Mouse (Mus musculus): ENCODE measurements around the gene Prok2. TPM values are rescaled to one million over a fixed set of nuclear protein-coding genes. Genes with fewer than 3 reads are reported as not detected.

Gene Prok2
- polyA plus RNA-seq, 1 experiment from 2014 or later = 0.36 TPM

- DNase-seq (ENCODE audit: low spot score) (peak; percentile 43), ATAC-seq (ENCODE audit: insufficient number of reproducible peaks, low FRiP score, low TSS enrichment, low read depth) (no peak)
- Histone ChIP-seq H3K9me3 (ENCODE audit: control insufficient read depth, low read length) (no peaks in the 10 kb centered on the region), H3K27ac (replicated peaks; ENCODE audit: low read depth, low read length) (no peak overlapping the region), H3K4me2 (ENCODE audit: low read depth, severe bottlenecking) (no peak overlapping the region), H3K4me1 (ENCODE audit: control insufficient read depth, insufficient read depth, low read length) (no peaks in the 10 kb centered on the region), H3K4me3 (ENCODE audit: low read depth, low read length) (no peak overlapping the region), H3K27me3 (ENCODE audit: control insufficient read depth, insufficient read depth, low read length) (no peaks in the 10 kb centered on the region), H3K36me3 (ENCODE audit: control insufficient read depth, insufficient read depth, low read length) (no peaks in the 10 kb centered on the region), H3K9ac (ENCODE audit: low read length) (no peak overlapping the region)
- WGBS = 52% methylated on average over 5 of the region's 5 CpGs
Observed at GRCm38 (mm10) chr6:99684899-99685298, 41.3 kb downstream of the Prok2 start.

DNA sequence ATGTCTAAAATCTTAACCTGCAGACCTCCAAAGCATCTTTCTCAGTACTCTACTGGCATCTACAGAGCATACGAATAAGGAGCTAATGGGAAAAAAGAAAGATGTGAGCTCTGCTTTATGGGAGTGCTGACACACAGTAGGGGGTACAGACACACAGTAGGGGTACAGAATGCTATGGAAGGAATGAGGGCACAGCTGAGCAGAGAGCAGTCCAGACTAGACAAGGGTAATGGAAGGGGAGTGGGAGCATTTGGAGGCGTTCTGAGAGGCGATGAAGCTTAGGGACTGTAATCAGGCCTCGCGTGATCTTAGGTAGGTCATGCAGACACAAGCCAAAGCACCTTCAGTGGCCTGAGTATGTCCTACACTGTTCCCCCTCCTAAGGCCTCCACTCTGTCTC, 42.2 kb downstream of the Prok2 start:
- 91% methylated on average over 5 of the region's 5 CpGs for WGBS
- no peak for ATAC-seq (ENCODE audit: insufficient number of reproducible peaks, low FRiP score, low TSS enrichment, low read depth)
- DNase-seq (ENCODE audit: low spot score) = no peak
- H3K36me3 ChIP-seq (ENCODE audit: control insufficient read depth, insufficient read depth, low read length) = no peaks in the 10 kb centered on the region
- no peak overlapping the region for H3K4me3 ChIP-seq (ENCODE audit: low read depth, low read length)
- H3K4me1 ChIP-seq (ENCODE audit: control insufficient read depth, insufficient read depth, low read length) = no peaks in the 10 kb centered on the region
- no peak overlapping the region for H3K27ac ChIP-seq (replicated peaks; ENCODE audit: low read depth, low read length)
- H3K4me2 ChIP-seq (ENCODE audit: low read depth, severe bottlenecking) = no peak overlapping the region
- no peak overlapping the region for H3K9ac ChIP-seq (ENCODE audit: low read length)
- H3K27me3 ChIP-seq (ENCODE audit: control insufficient read depth, insufficient read depth, low read length) = no peaks in the 10 kb centered on the region
- H3K9me3 ChIP-seq (ENCODE audit: control insufficient read depth, low read length) = no peaks in the 10 kb centered on the region

DNA sequence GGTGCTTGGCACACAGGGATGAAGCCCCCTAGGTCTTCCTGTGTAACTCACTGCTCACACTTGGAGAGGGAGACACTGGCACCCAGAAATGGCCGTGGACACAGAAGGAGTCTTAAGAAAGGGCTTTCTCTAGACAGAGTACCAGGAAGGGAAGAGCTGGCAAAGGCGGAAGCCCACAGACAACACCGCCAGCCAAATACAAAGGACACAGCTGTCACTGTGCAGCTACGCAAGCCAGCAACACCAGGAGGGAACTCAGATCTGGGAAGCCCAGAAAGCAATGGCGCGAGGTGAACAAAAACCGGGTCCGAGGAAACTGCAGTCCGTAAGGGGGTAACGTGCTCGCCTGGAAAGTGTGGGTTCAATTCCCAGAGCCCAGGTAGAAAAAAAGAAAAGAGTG, 48.1 kb downstream of the Prok2 start:
- 90% methylated on average over 11 of the region's 11 CpGs for WGBS
- no peaks in the 10 kb centered on the region for H3K9me3 ChIP-seq (ENCODE audit: control insufficient read depth, low read length)
- H3K36me3 ChIP-seq (ENCODE audit: control insufficient read depth, insufficient read depth, low read length) = no peaks in the 10 kb centered on the region
- H3K27ac ChIP-seq (replicated peaks; ENCODE audit: low read depth, low read length) = no peak overlapping the region
- H3K27me3 ChIP-seq (ENCODE audit: control insufficient read depth, insufficient read depth, low read length) = no peaks in the 10 kb centered on the region
- DNase-seq (ENCODE audit: low spot score) = no peak
- H3K4me2 ChIP-seq (ENCODE audit: low read depth, severe bottlenecking) = no peak overlapping the region
- no peak for ATAC-seq (ENCODE audit: insufficient number of reproducible peaks, low FRiP score, low TSS enrichment, low read depth)
- no peak overlapping the region for H3K9ac ChIP-seq (ENCODE audit: low read length)
- no peak overlapping the region for H3K4me3 ChIP-seq (ENCODE audit: low read depth, low read length)
- H3K4me1 ChIP-seq (ENCODE audit: control insufficient read depth, insufficient read depth, low read length) = no peaks in the 10 kb centered on the region

DNA sequence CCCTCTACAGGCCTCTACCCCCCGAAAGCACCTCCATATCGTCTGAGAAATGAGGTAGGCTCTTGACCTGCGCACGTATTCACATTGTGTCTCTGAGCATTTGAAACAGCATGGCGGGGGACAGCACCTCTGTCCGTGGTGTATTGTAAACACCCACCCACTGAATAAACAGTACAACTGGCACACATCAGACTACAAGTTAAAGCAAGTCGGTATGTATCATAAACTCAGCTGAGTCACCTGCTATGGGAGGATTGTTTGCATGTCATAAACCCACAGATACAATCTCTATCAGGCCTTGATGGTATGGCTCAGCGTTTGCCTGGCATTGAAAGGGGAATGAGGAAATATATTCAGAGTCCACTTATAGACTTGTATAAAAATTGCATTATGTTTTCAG, 48.9 kb downstream of the Prok2 start:
- 83% methylated on average over 8 of the region's 8 CpGs for WGBS
- Histone ChIP-seq H3K4me3 (ENCODE audit: low read depth, low read length) (no peak overlapping the region), H3K9ac (ENCODE audit: low read length) (no peak overlapping the region)

DNA sequence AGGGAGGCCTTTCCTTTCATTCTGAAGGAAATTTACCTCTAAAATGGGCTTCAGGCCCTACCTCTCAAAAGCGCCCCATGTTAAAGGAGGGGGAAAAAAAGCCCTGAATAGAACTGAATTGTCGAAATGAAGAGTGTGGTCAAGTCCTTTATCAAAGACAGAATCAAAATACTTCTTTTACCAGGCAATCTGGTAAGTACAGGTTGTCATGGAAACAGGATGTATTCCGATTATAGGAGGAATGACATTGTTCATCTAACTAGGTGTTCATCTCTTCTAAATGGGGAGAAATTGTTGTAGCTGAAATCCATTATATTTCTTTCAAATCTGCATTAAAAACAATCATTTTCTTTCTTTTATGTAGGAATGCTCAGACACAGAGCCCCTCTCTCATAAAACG, 51.7 kb downstream of the Prok2 start:
- WGBS = 84% methylated on average over 4 of the region's 4 CpGs

More for the DNA sequence above, 48.9 kb downstream of the Prok2 start:
- Histone ChIP-seq H3K27ac (replicated peaks; ENCODE audit: low read depth, low read length) (no peak overlapping the region), H3K4me2 (ENCODE audit: low read depth, severe bottlenecking) (no peak overlapping the region), H3K27me3 (ENCODE audit: control insufficient read depth, insufficient read depth, low read length) (no peaks in the 10 kb centered on the region), H3K36me3 (ENCODE audit: control insufficient read depth, insufficient read depth, low read length) (no peaks in the 10 kb centered on the region), H3K4me1 (ENCODE audit: control insufficient read depth, insufficient read depth, low read length) (no peaks in the 10 kb centered on the region), H3K9me3 (ENCODE audit: control insufficient read depth, low read length) (no peaks in the 10 kb centered on the region)
- DNase-seq (ENCODE audit: low spot score) (no peak), ATAC-seq (ENCODE audit: insufficient number of reproducible peaks, low FRiP score, low TSS enrichment, low read depth) (no peak)

GRCm38 (mm10) chr6:99671768-99672167, 54.4 kb downstream of the Prok2 start:
- Histone ChIP-seq H3K4me3 (ENCODE audit: low read depth, low read length) (no peak overlapping the region), H3K36me3 (ENCODE audit: control insufficient read depth, insufficient read depth, low read length) (no peaks in the 10 kb centered on the region), H3K9ac (ENCODE audit: low read length) (no peak overlapping the region), H3K4me1 (ENCODE audit: control insufficient read depth, insufficient read depth, low read length) (peaks cover 19% of the 10 kb centered on the region), H3K9me3 (ENCODE audit: control insufficient read depth, low read length) (no peaks in the 10 kb centered on the region), H3K4me2 (ENCODE audit: low read depth, severe bottlenecking) (no peak overlapping the region), H3K27ac (replicated peaks; ENCODE audit: low read depth, low read length) (no peak overlapping the region), H3K27me3 (ENCODE audit: control insufficient read depth, insufficient read depth, low read length) (no peaks in the 10 kb centered on the region)
- ATAC-seq (ENCODE audit: insufficient number of reproducible peaks, low FRiP score, low TSS enrichment, low read depth) = no peak
- 75% methylated on average over 3 of the region's 3 CpGs for WGBS
- no peak for DNase-seq (ENCODE audit: low spot score)

More for the DNA sequence above, 51.7 kb downstream of the Prok2 start:
- Histone ChIP-seq H3K9ac (ENCODE audit: low read length) (no peak overlapping the region), H3K4me2 (ENCODE audit: low read depth, severe bottlenecking) (no peak overlapping the region), H3K27me3 (ENCODE audit: control insufficient read depth, insufficient read depth, low read length) (no peaks in the 10 kb centered on the region), H3K4me1 (ENCODE audit: control insufficient read depth, insufficient read depth, low read length) (peaks cover 5% of the 10 kb centered on the region; the same call in 1 of the 2 replicates), H3K9me3 (ENCODE audit: control insufficient read depth, low read length) (no peaks in the 10 kb centered on the region), H3K36me3 (ENCODE audit: control insufficient read depth, insufficient read depth, low read length) (no peaks in the 10 kb centered on the region), H3K27ac (replicated peaks; ENCODE audit: low read depth, low read length) (no peak overlapping the region), H3K4me3 (ENCODE audit: low read depth, low read length) (no peak overlapping the region)
- ATAC-seq (ENCODE audit: insufficient number of reproducible peaks, low FRiP score, low TSS enrichment, low read depth) = no peak
- no peak for DNase-seq (ENCODE audit: low spot score)

- DNase-seq (ENCODE audit: low spot score) (peak; percentile 74), ATAC-seq (ENCODE audit: insufficient number of reproducible peaks, low FRiP score, low TSS enrichment, low read depth) (no peak)
- H3K9me3 ChIP-seq (ENCODE audit: control insufficient read depth, low read length) = no peaks in the 10 kb centered on the region
- 81% methylated on average over 7 of the region's 7 CpGs for WGBS
- H3K27me3 ChIP-seq (ENCODE audit: control insufficient read depth, insufficient read depth, low read length) = no peaks in the 10 kb centered on the region
- no peak overlapping the region for H3K9ac ChIP-seq (ENCODE audit: low read length)
- no peak overlapping the region for H3K27ac ChIP-seq (replicated peaks; ENCODE audit: low read depth, low read length)
- H3K4me2 ChIP-seq (ENCODE audit: low read depth, severe bottlenecking) = no peak overlapping the region
- H3K36me3 ChIP-seq (ENCODE audit: control insufficient read depth, insufficient read depth, low read length) = no peaks in the 10 kb centered on the region
- no peak overlapping the region for H3K4me3 ChIP-seq (ENCODE audit: low read depth, low read length)
- H3K4me1 ChIP-seq (ENCODE audit: control insufficient read depth, insufficient read depth, low read length) = peaks cover 19% of the 10 kb centered on the region
Observed at GRCm38 (mm10) chr6:99670481-99671119, 55.6 kb downstream of the Prok2 start.

DNA sequence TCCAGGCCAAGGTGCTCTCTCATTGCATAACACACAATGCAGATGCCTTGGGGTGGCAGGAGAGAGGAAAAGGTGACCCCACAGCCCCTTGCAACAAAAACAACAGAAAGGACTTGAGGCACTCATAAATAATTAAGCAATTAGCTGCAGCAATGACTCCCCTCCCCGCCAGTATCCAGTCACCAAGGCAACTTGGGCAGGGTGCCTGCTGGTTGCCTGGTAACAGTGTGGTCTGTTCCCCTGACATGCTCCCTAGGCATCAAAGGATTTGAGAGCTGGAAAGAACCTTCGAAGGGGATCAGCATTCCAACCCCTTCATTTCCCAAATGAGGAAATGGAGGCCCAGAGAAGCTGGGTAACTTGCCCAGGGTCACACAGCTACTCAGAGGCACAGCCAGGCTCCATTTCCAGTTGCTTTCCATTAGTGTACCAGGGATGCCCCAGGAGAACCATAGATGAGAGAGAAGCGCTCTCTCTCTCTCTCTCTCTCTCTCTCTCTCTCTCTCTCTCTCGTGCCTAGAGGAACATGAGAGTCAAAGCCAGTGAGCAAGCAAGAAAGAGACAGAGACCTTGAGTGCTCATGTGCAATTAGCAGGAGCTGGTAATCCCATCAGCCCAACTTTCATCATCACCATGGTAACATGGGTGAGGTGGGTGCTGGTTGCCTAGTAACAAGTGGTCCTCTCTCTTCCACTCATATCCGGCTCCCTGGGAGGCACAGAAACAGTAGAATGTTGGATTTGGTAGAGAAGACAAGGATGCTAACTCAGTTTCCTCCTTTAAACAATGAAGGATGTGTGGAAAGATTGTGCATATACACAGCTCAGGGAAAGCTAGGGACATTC, 56.5 kb downstream of the Prok2 start:
- 40% methylated on average over 5 of the region's 5 CpGs for WGBS
- ATAC-seq (ENCODE audit: insufficient number of reproducible peaks, low FRiP score, low TSS enrichment, low read depth) (no peak), DNase-seq (ENCODE audit: low spot score) (no peak)
- Histone ChIP-seq H3K9ac (ENCODE audit: low read length) (no peak overlapping the region), H3K4me3 (ENCODE audit: low read depth, low read length) (no peak overlapping the region), H3K27ac (replicated peaks; ENCODE audit: low read depth, low read length) (no peak overlapping the region), H3K9me3 (ENCODE audit: control insufficient read depth, low read length) (no peaks in the 10 kb centered on the region), H3K36me3 (ENCODE audit: control insufficient read depth, insufficient read depth, low read length) (no peaks in the 10 kb centered on the region), H3K4me1 (ENCODE audit: control insufficient read depth, insufficient read depth, low read length) (peaks cover 19% of the 10 kb centered on the region), H3K4me2 (ENCODE audit: low read depth, severe bottlenecking) (no peak overlapping the region), H3K27me3 (ENCODE audit: control insufficient read depth, insufficient read depth, low read length) (no peaks in the 10 kb centered on the region)
